Mouse (Mus musculus) embryonic facial prominence, embryonic 10.5 days (tissue): ENCODE results near the gene Ciita. TPM values are rescaled to one million over a fixed set of nuclear protein-coding genes. Genes with fewer than 3 reads are reported as not detected.
A peak's percentile ranks its signal among the peaks of the same experiment; 100 is the strongest.

ENCODE experiments used
- DNase-seq: peaks from one replicate; pipeline ENCODE4 v3.0.0-alpha.2; 2017; ENCODE audit warnings: low spot score
- H3K27ac ChIP-seq: fragments of 300-500 bp; sonication (generic); replicated peaks from 2 replicates; pipeline ENCODE4 v1.5.1; 2016; ENCODE audit warnings: mild to moderate bottlenecking
- H3K27me3 ChIP-seq: fragments of 300-500 bp; sonication (generic); replicated peaks from 2 replicates; pipeline ENCODE4 v1.6.1; 2016; ENCODE audit warnings: low read depth, mild to moderate bottlenecking; ENCODE audit not compliant: poor library complexity, severe bottlenecking
- H3K36me3 ChIP-seq: fragments of 300-500 bp; sonication (generic); replicated peaks from 2 replicates; pipeline ENCODE4 v1.6.1; 2016; ENCODE audit warnings: mild to moderate bottlenecking, moderate library complexity
- H3K4me1 ChIP-seq: fragments of 300-500 bp; sonication (generic); 2 replicates; pipeline ENCODE4 v1.6.1; 2016
- H3K4me3 ChIP-seq: fragments of 300-500 bp; sonication (generic); 2 replicates; pipeline ENCODE4 v1.5.1; 2016; ENCODE audit warnings: mild to moderate bottlenecking, moderate library complexity
- H3K9me3 ChIP-seq: fragments of 300-500 bp; sonication (generic); 2 replicates; pipeline ENCODE4 v1.6.1; 2016; ENCODE audit warnings: mild to moderate bottlenecking
- WGBS: fragments of 180-500 bp; shearing (Covaris S2); methylation state at CpG from one replicate; pipeline ENCODE4 v1.1.7; 2016; 5-methylcytosine and 5-hydroxymethylcytosine counted together
- polyA plus RNA-seq: library from polyadenylated mRNA; unstranded; fragments of >200 nt; fragmentation: Nextera tagmentation; extraction: Ambion mirVana; gene quantifications from 2 replicates; pipeline ENCODE4 v1.2.1, GENCODE M21; 2016

Ciita gene
- polyA plus RNA-seq, 1 experiment from 2014 or later = 0.26 TPM

DNA sequence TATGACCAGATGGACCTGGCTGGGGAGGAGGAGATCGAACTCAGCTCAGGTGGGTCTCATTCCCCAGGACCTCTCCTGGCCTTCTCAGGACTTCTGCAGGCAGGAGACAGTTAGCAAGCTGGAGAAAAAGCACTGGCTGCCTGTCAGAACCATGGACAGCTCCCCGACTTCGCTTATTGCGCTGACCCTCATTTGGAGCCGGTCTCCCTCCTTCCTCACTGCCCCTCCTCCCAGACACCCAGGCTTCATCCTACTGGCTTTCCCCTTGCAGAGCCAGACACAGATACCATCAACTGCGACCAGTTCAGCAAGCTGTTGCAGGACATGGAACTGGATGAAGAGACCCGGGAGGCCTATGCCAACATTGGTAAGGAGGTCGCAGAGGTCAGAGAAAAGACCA, 22.0 kb downstream of the Ciita start:
- peak; percentile 82 for DNase-seq

DNA sequence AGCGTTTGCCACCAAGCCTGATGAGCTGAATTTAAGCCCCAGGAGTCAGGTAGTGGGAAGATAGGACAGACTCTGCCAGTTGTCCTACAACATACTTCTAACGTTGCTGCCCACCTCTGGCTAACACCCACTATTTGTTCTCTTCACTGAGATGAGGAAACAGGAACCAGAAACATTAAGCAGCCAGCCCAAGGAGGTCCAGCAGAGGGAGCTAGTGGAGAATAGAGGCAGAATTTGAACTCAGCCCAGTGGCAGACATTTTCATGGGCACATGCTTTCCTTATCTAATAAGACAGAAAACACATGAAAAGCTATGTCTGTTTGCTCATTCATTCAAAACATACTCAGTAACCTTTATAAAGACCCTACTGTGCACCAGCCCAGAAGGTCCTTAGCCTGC, 23.2 kb downstream of the Ciita start:
- no peak overlapping the region for H3K27ac ChIP-seq
- no peak overlapping the region for H3K4me3 ChIP-seq
- WGBS = 77% methylated on average over 2 of the region's 2 CpGs
- DNase-seq = no peak
- no peaks in the 10 kb centered on the region for H3K4me1 ChIP-seq
- no peaks in the 10 kb centered on the region for H3K9me3 ChIP-seq
- no peaks in the 10 kb centered on the region for H3K27me3 ChIP-seq
- no peaks in the 10 kb centered on the region for H3K36me3 ChIP-seq

More for the DNA sequence above, 22.0 kb downstream of the Ciita start:
- H3K27ac ChIP-seq = no peak overlapping the region
- no peaks in the 10 kb centered on the region for H3K9me3 ChIP-seq
- no peak overlapping the region for H3K4me3 ChIP-seq
- no peaks in the 10 kb centered on the region for H3K27me3 ChIP-seq
- WGBS = 16% methylated on average over 8 of the region's 8 CpGs
- H3K4me1 ChIP-seq = no peaks in the 10 kb centered on the region
- no peaks in the 10 kb centered on the region for H3K36me3 ChIP-seq

DNA sequence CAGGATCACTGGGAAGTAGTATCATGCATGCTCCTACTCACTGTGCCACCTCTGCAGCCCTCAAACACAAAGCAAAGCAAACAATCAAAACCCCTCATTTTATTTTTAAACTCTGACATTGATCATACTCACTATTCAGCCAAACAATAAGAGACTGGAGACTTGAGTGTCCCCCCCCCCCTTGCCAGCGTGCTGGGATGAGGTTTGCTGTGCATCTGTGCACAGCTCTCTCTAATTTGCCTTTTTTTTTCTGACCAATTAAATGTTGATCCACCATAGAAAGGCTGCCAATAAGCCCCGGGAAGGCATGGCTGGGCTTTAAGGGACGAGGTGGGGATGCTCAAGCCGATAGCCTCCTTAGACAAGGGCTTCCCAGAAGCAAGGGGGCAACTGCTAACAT, 27.6 kb downstream of the Ciita start:
- 69% methylated on average over 4 of the region's 4 CpGs for WGBS
- H3K27ac ChIP-seq = no peak overlapping the region
- no peak overlapping the region for H3K4me3 ChIP-seq
- peaks cover 4% of the 10 kb centered on the region; the same call in 1 of the 2 replicates for H3K4me1 ChIP-seq
- H3K27me3 ChIP-seq = no peaks in the 10 kb centered on the region
- H3K36me3 ChIP-seq = no peaks in the 10 kb centered on the region
- H3K9me3 ChIP-seq = no peaks in the 10 kb centered on the region
- DNase-seq = no peak

DNA sequence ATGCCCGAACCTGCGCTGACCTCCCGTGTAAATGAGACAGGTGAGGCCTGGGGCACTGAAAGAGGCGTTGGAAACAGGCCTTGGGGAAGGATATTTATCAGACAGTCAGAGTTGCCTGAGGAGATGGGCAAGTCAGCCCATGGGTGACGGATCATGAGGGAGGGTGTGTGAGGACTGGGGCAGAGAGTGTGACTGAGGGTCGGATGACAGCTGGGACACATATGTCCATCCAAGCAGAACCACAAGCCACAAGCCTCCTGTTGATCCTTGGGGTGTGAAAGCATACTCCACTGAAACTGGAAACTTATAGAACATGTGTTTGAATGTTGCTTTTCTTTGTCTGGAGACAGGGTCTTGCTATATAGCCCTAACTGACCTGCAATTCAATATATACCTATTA, 28.8 kb downstream of the Ciita start:
- peaks cover 4% of the 10 kb centered on the region; the same call in 1 of the 2 replicates for H3K4me1 ChIP-seq
- H3K27me3 ChIP-seq = no peaks in the 10 kb centered on the region
- no peak overlapping the region for H3K27ac ChIP-seq
- H3K36me3 ChIP-seq = no peaks in the 10 kb centered on the region
- WGBS = 62% methylated on average over 6 of the region's 6 CpGs
- no peak overlapping the region for H3K4me3 ChIP-seq
- DNase-seq = no peak
- no peaks in the 10 kb centered on the region for H3K9me3 ChIP-seq

DNA sequence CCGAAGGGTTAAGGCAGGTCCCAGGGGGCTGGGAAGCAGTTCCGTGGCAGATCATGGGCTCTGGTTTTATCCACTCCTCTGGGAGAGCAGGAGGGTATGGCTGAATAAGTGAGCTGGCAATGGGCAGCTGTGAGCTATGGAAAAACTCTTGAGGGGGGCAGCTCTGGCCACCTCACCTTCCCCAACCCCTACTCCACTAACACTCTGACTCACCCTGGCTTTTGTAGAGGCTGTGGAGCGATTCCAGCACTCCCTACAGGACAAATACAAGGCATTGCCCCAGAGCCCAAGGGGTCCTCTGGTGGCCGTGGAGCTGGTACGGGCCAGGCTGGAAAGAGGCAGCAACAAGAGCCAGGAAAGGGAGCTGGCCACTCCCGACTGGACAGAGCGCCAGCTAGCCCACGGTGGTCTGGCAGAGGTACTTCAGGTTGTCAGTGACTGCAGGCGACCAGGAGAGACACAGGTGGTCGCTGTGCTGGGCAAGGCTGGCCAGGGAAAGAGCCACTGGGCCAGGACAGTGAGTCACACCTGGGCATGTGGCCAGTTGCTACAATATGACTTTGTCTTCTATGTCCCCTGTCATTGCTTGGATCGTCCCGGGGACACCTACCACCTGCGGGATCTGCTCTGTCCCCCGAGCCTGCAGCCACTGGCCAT, 30.7 kb downstream of the Ciita start:
- peaks cover 4% of the 10 kb centered on the region; the same call in 1 of the 2 replicates for H3K4me1 ChIP-seq
- no peaks in the 10 kb centered on the region for H3K27me3 ChIP-seq
- H3K36me3 ChIP-seq = no peaks in the 10 kb centered on the region
- no peak overlapping the region for H3K27ac ChIP-seq
- WGBS = 57% methylated on average over 14 of the region's 14 CpGs
- no peaks in the 10 kb centered on the region for H3K9me3 ChIP-seq
- DNase-seq = no peak
- no peak overlapping the region for H3K4me3 ChIP-seq

DNA sequence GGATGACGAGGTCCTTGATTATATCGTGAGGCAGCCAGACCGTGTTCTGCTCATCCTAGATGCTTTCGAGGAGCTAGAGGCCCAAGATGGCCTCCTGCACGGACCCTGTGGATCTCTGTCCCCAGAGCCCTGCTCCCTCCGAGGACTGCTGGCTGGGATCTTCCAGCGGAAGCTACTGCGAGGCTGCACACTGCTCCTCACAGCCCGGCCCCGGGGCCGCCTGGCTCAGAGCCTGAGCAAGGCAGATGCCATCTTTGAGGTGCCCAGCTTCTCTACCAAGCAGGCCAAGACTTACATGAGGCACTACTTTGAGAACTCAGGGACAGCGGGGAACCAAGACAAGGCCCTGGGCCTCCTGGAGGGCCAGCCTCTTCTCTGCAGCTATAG, 31.3 kb downstream of the Ciita start:
- Histone ChIP-seq H3K36me3 (no peaks in the 10 kb centered on the region), H3K4me1 (peaks cover 4% of the 10 kb centered on the region; the same call in 1 of the 2 replicates), H3K27me3 (no peaks in the 10 kb centered on the region), H3K4me3 (no peak overlapping the region), H3K9me3 (no peaks in the 10 kb centered on the region), H3K27ac (no peak overlapping the region)
- WGBS = 88% methylated on average over 12 of the region's 12 CpGs
- DNase-seq = no peak

DNA sequence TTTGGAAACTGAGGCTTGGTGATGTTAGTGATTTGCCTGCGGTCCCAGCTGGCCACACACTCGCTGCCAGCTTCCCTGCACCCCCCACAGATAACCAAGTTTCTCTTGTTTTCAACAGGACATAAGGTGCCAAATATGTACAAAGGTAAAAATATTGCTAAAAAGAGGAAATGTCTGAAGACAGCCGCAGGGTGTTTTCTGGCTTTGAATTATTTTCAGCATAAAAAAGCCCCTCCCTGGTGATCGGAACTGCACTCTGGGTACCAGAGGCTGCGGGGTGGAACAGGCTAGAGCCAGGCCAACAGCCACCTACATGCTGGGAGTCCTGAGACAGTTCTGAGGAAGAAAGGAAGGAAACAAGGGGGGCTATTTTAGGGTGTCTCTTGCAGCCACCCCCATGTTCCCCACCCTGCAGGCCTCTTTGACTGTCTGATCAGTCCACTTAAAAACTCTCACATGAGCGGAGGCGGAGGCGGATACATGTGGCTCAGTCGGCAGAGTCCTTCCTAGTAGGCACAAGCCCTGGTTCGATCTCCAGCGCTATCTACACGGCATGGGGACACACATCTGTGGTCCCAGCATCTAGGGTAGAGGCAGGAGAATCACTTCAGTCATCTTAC, 36.2 kb downstream of the Ciita start:
- DNase-seq = no peak
- 90% methylated on average over 12 of the region's 12 CpGs for WGBS
- Histone ChIP-seq H3K36me3 (no peaks in the 10 kb centered on the region), H3K27me3 (no peaks in the 10 kb centered on the region), H3K27ac (no peak overlapping the region), H3K9me3 (no peaks in the 10 kb centered on the region), H3K4me3 (no peak overlapping the region), H3K4me1 (peaks cover 16% of the 10 kb centered on the region)

DNA sequence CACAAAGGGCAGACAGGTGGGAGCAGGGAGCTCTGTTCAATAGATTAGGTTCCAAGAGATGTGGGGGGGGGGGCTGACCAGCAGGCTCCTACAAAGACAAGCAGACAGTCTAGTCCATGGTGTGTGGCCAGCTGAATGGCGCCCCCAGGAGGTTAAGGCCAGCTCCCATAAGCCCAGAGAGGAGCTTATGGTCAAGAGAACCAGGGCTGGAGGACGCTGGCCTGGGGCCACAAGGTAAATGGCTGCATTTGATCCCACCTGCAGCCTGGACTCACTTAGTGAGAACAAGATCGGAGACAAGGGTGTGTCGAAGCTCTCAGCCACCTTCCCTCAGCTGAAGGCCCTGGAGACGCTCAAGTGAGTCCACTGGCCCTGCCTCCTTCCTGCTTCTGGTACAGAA, 38.2 kb downstream of the Ciita start:
- no peak overlapping the region for H3K4me3 ChIP-seq
- no peaks in the 10 kb centered on the region for H3K36me3 ChIP-seq
- 55% methylated on average over 5 of the region's 5 CpGs for WGBS
- peak; percentile 29 for DNase-seq
- H3K9me3 ChIP-seq = no peaks in the 10 kb centered on the region
- no peaks in the 10 kb centered on the region for H3K27me3 ChIP-seq
- peaks cover 16% of the 10 kb centered on the region for H3K4me1 ChIP-seq
- no peak overlapping the region for H3K27ac ChIP-seq

DNA sequence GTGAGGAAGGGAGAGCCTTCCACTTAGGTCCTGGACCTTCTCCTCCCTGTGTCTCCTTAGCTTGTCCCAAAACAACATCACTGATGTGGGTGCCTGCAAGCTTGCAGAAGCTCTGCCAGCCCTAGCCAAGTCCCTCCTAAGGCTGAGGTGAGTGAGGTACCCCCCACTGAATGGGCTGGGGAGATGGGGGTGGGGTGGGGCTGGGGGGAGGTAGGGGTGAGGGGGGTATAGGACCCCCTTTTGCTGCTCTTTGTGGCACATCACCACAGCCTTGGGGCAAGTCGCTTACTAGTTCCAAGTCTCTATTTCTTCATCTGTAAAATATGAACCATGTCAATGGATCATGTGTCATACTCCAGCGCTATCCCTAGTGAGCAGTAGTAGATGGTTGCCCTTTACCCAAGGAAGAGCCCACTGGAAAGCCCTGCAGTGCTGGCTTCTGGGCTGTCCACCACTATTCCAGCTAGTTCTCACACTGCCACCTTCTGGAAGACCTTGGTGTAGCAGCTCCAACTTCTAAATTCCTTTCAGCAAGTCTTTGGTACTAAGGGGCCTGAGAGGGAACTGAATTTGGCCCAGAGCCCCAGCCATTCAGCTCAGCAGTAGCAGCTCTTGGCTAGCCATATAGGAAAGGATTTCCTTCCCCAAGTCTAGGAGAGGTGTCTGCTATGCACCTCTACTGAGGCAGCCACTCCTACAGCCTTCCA, 41.2 kb downstream of the Ciita start:
- peak; percentile 80 for DNase-seq
- WGBS = 44% methylated on average over 2 of the region's 2 CpGs
- H3K4me1 ChIP-seq = peaks cover 16% of the 10 kb centered on the region
- no peaks in the 10 kb centered on the region for H3K27me3 ChIP-seq
- no peaks in the 10 kb centered on the region for H3K36me3 ChIP-seq
- H3K4me3 ChIP-seq = no peak overlapping the region
- H3K27ac ChIP-seq = no peak overlapping the region
- no peaks in the 10 kb centered on the region for H3K9me3 ChIP-seq

DNA sequence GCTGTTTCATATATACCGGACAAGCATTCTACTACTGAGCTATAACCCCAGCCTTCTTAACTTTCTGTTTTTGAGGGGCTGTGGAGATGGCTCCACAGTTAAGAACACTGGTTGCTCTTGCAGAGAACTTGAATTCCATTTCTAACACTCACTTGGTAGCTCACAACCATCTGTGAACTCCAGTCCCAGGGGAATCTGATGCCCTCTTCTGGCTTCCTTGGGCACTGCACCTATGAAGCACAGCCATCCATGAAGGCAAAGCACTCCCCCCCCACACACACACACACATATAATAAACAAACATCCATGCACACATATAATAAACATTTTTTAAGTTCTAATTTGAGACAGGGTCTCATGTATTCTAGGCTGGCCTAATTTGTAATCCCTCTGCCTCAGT, 43.0 kb downstream of the Ciita start:
- Histone ChIP-seq H3K27me3 (no peaks in the 10 kb centered on the region), H3K27ac (no peak overlapping the region), H3K9me3 (no peaks in the 10 kb centered on the region), H3K4me1 (peaks cover 5% of the 10 kb centered on the region), H3K4me3 (no peak overlapping the region), H3K36me3 (no peaks in the 10 kb centered on the region)
- peak; percentile 74 for DNase-seq
- 95% methylated on average over 1 of the region's 1 CpGs for WGBS

DNA sequence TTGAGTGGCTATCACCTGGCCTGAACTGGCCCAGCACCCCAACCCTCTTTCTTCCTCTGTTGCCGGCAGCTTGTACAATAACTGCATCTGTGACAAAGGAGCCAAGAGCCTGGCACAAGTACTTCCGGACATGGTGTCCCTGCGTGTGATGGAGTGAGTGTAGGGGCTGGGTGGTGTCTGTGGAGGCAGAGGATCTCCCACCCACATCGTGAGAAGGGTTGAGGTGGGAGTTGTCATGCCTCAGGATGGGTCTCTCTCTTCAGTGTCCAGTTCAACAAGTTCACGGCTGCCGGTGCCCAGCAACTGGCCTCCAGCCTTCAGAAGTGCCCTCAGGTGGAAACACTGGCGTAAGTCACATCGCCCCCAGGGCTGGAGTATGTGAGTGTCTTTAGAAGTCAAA, 43.8 kb downstream of the Ciita start:
- H3K4me1 ChIP-seq = no peaks in the 10 kb centered on the region
- no peak overlapping the region for H3K27ac ChIP-seq
- no peaks in the 10 kb centered on the region for H3K36me3 ChIP-seq
- no peak for DNase-seq
- 88% methylated on average over 8 of the region's 8 CpGs for WGBS
- no peaks in the 10 kb centered on the region for H3K9me3 ChIP-seq
- H3K27me3 ChIP-seq = no peaks in the 10 kb centered on the region
- no peak overlapping the region for H3K4me3 ChIP-seq

DNA sequence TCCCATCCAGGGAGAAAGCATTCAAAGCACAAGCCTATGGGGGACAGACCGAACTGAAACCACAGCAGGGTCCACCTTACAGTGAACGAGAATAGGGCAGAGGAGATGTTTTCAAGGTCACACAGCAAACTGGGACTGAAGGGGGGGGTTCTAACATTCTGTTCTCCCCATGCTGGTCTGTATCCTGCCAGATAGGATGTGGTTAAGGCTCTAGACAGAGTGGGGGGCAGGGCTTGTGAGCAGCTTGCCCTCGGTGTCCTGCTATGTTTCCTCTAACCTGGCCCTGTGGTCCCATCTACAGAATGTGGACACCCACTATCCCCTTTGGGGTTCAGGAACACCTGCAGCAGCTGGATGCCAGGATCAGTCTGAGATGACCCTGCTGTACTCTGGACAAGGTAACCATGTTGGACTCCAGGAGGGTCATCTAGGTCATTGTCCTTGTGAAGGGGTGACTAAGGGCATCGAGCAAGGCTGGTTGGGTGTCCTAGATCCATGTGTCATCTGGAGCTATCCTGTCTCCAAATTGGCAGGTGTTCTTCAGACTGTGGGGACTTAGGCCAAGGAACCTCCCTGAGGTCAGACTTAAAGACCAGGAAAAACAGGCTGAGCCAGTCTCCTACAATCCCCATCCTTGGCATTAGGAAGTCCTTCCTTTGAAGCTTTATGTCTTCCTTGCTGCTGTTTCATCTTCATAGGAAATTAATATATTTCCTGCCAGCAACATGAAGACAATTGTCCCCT, 45.2 kb downstream of the Ciita start:
- Histone ChIP-seq H3K4me1 (no peaks in the 10 kb centered on the region), H3K4me3 (no peak overlapping the region), H3K27me3 (no peaks in the 10 kb centered on the region), H3K27ac (no peak overlapping the region), H3K9me3 (no peaks in the 10 kb centered on the region), H3K36me3 (peaks cover 9% of the 10 kb centered on the region)
- DNase-seq = no peak
- 83% methylated on average over 4 of the region's 4 CpGs for whole genome bisulfite sequencing
